Mouse (Mus musculus) small intestine, adult 2 months (tissue): ENCODE results near the gene Eif3b. TPM values are rescaled to one million over a fixed set of nuclear protein-coding genes. Genes with fewer than 3 reads are reported as not detected.

Source experiments
- H3K27ac ChIP-seq: fragments of 200-500 bp; 2 replicates; pipeline ENCODE4 v1.5.1; 2012; ENCODE audit warnings: low read depth, low read length, control low read depth, inconsistent platforms; ENCODE audit not compliant: insufficient read depth
- H3K27me3 ChIP-seq: fragments of 200-500 bp; 2 replicates; pipeline ENCODE4 v1.6.1; 2012; ENCODE audit warnings: mild to moderate bottlenecking, moderate library complexity, low read length, inconsistent platforms; ENCODE audit not compliant: control insufficient read depth, insufficient read depth
- H3K36me3 ChIP-seq: fragments of 200-500 bp; 2 replicates; pipeline ENCODE4 v1.6.1; 2012; ENCODE audit warnings: mild to moderate bottlenecking, low read length, control low read depth, inconsistent platforms; ENCODE audit not compliant: control insufficient read depth, insufficient read depth
- H3K4me1 ChIP-seq: fragments of 200-500 bp; 2 replicates; pipeline ENCODE4 v1.6.1; 2012; ENCODE audit warnings: low read length, inconsistent platforms, mixed read lengths; ENCODE audit not compliant: control insufficient read depth, insufficient read depth, insufficient read length
- H3K4me3 ChIP-seq: fragments of 200-500 bp; 2 replicates; pipeline ENCODE4 v1.5.1; 2012; ENCODE audit warnings: low read depth, mild to moderate bottlenecking, control low read depth, inconsistent platforms, low read length, moderate library complexity
- CTCF ChIP-seq: fragments of 200-500 bp; IDR thresholded peaks from 2 replicates; pipeline ENCODE4 v1.5.1; 2012; ENCODE audit warnings: low read depth, mild to moderate bottlenecking, control low read depth, inconsistent platforms, low read length, moderate library complexity, mixed read lengths; ENCODE audit not compliant: insufficient replicate concordance, insufficient read length; ENCODE audit errors: extremely low read depth
- POLR2A ChIP-seq: fragments of 200-500 bp; IDR thresholded peaks from 2 replicates; pipeline ENCODE4 v1.6.1; 2012; ENCODE audit warnings: low read depth, mild to moderate bottlenecking, control low read depth, inconsistent platforms, low read length, moderate library complexity
- WGBS: fragments of 180-500 bp; shearing (Covaris S2); methylation state at CpG from one replicate; pipeline ENCODE4 v1.1.7; 2018; 5-methylcytosine and 5-hydroxymethylcytosine counted together
- polyA plus RNA-seq: library from polyadenylated mRNA; depleted of rRNA; stranded (reverse); fragments of >200 nt; gene quantifications from 2 replicates; pipeline ENCODE4 v1.2.3, GENCODE M21; 2012

Gene Eif3b
- polyA plus RNA-seq, 1 experiment = 68.3 TPM

- Histone ChIP-seq H3K36me3 (no peaks in the 10 kb centered on the region), H3K27ac (no peak overlapping the region), H3K4me1 (no peaks in the 10 kb centered on the region), H3K27me3 (no peaks in the 10 kb centered on the region), H3K4me3 (no peak overlapping the region)
- WGBS = 56% methylated on average over 8 of the region's 8 CpGs
- peak; percentile 25; the same call in 1 of the 2 replicates for TF ChIP-seq CTCF
- TF ChIP-seq POLR2A = no peak
Observed at GRCm38 (mm10) chr5:140396166-140396940, 22.8 kb upstream of the Eif3b start.

DNA sequence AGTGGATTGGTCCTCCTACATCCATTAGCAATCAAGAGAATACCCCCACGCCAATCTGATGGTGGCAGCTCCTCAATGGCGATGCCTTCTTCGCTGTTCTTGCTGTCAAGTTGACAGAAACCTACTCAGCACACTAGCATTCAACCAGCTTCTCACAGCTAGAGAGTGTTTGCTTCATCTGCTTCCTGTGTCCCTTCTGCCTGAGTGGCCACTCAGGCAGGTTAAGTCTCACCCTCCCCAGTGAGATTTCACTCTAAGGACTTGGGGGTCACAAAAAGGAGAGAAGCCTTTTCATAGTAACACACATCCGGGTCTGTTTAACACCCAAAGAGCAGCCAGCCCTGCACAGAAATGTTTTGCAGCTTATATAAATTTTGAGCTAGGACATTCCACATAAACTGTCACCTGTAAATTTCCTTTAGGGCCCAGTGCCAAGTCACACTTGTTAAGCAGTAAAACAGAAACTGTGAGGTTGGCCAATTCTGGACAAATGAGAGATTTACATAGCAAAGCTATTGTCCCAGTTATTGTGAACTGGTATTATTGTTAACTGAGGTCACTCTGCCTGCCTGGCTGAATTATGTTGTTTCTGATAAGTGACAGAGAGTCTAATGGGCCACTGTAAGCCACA is 16.4 kb upstream of the Eif3b start:
- Histone ChIP-seq H3K27me3 (no peaks in the 10 kb centered on the region), H3K4me1 (no peaks in the 10 kb centered on the region; the same call in 1 of the 2 replicates), H3K36me3 (no peaks in the 10 kb centered on the region), H3K27ac (no peak overlapping the region), H3K4me3 (no peak overlapping the region)
- no peak for TF ChIP-seq POLR2A
- no peak for TF ChIP-seq CTCF
- WGBS = 63% methylated on average over 4 of the region's 4 CpGs

DNA sequence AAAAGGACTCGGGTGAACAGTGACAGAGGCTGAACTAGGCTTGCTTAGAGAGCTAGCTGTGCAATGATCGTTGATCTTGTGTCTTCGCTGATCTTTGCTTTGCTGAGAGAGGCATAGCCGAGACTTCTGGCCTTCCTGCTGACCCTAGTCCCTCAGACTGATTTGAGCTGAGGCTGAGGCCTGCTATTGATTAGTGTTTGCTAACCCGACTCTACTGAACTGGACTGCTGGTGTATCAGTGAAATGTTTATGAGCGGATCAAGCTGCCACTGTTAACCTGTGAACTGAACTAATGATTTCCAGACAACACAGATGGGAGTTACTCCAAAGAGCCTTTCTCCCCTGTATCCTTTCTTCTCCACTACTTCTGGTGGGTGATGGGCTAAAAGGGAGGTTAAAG is 14.0 kb upstream of the Eif3b start:
- 83% methylated on average over 6 of the region's 6 CpGs for WGBS

GRCm38 (mm10) chr5:140406666-140407065 is 12.5 kb upstream of the Eif3b start:
- 65% methylated on average over 6 of the region's 6 CpGs for WGBS
- H3K27ac ChIP-seq = no peak overlapping the region
- no peaks in the 10 kb centered on the region for H3K27me3 ChIP-seq
- TF ChIP-seq CTCF (no peak), POLR2A (no peak)
- H3K36me3 ChIP-seq = no peaks in the 10 kb centered on the region
- no peaks in the 10 kb centered on the region; the same call in 1 of the 2 replicates for H3K4me1 ChIP-seq
- no peak overlapping the region for H3K4me3 ChIP-seq

More for the DNA sequence above, 14.0 kb upstream of the Eif3b start:
- H3K4me1 ChIP-seq = no peaks in the 10 kb centered on the region; the same call in 1 of the 2 replicates
- no peak overlapping the region for H3K4me3 ChIP-seq
- no peaks in the 10 kb centered on the region for H3K27me3 ChIP-seq
- H3K27ac ChIP-seq = no peak overlapping the region
- no peaks in the 10 kb centered on the region for H3K36me3 ChIP-seq
- no peak for TF ChIP-seq CTCF
- TF ChIP-seq POLR2A = no peak

DNA sequence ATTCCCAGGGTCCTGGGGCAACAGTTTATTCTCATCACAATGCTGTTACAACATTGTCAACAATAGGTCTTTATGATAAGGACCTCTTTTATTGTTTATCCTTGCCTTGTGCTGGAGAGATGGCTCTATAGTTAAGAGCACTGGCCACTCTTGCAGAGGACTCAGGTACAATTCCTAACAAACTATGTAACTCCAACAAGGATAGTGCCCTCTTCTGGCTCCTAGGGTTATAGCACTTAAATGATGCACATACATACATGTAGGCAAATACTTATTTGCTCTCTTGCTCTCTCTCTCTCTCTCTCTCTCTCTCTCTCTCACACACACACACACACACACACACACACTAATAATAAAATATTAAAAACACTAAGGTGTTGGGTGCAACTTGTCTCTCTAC is 10.3 kb upstream of the Eif3b start:
- no peaks in the 10 kb centered on the region for H3K27me3 ChIP-seq
- TF ChIP-seq POLR2A = no peak
- no peak for TF ChIP-seq CTCF
- H3K27ac ChIP-seq = no peak overlapping the region
- H3K4me3 ChIP-seq = no peak overlapping the region
- no peaks in the 10 kb centered on the region for H3K4me1 ChIP-seq
- no peaks in the 10 kb centered on the region for H3K36me3 ChIP-seq

DNA sequence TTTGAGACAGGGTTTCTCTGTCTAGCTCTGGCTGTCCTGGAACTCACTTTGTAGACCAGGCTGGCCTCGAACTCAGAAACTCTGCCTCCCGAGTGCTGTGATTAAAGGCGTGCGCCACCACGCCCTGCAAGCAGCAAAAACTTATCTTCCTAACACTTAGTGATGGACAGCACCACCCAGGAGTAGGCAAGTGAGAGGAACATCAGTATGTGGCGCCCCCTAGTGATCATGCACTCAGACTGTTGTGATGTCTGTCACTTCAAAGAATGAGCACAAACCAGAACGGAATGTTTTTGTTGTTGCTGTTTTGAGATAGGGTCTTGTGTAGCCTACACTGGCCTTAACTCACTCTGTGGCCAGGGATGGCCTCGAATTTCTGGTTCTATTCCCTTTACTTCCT is 7.8 kb upstream of the Eif3b start:
- WGBS = 13% methylated on average over 8 of the region's 8 CpGs
- Histone ChIP-seq H3K4me3 (no peak overlapping the region), H3K27me3 (no peaks in the 10 kb centered on the region), H3K4me1 (no peaks in the 10 kb centered on the region), H3K27ac (no peak overlapping the region), H3K36me3 (no peaks in the 10 kb centered on the region)
- TF ChIP-seq POLR2A (no peak), CTCF (no peak)

DNA sequence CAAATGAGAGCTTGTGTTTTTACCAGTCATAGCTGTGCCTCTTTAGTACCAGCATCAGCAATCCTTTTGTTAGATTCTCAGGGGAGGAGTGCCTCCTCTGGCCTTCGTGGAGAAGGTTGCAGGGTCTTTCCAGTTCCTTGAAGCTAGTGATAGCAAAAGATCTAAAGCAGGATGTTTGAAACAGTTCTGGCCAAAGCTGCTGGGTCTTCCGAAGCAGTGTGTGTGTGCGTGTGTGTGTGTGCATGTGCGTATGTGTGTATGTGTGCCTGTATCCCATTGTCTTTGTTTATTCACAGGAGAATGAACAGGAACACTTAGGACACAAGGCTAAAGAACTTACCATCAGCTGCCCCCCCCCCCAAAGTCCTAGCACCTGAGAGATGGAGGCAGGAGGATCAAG is 4.5 kb upstream of the Eif3b start:
- H3K27me3 ChIP-seq = no peaks in the 10 kb centered on the region
- no peak overlapping the region for H3K27ac ChIP-seq
- WGBS = 64% methylated on average over 4 of the region's 4 CpGs
- H3K36me3 ChIP-seq = no peaks in the 10 kb centered on the region
- H3K4me3 ChIP-seq = no peak overlapping the region
- H3K4me1 ChIP-seq = no peaks in the 10 kb centered on the region
- TF ChIP-seq CTCF (no peak), POLR2A (no peak)

GRCm38 (mm10) chr5:140418106-140418488 is 1.0 kb upstream of the Eif3b start:
- Histone ChIP-seq H3K27ac (peak overlapping the region; percentile 92), H3K4me3 (peak overlapping the region; percentile 99), H3K27me3 (no peaks in the 10 kb centered on the region), H3K36me3 (no peaks in the 10 kb centered on the region; the same call in 1 of the 2 replicates), H3K4me1 (peaks cover 4% of the 10 kb centered on the region; the same call in 1 of the 2 replicates)
- TF ChIP-seq CTCF (no peak), POLR2A (no peak)
- WGBS = under 1% methylated on average over 12 of the region's 12 CpGs
